Mouse (Mus musculus) heart, embryonic 10.5 days (tissue): ENCODE data around the gene Tmem119. TPM values are rescaled to one million over a fixed set of nuclear protein-coding genes. Genes with fewer than 3 reads are reported as not detected.

Source experiments
- DNase-seq: peaks from one replicate; pipeline ENCODE4 v3.0.0-alpha.2; 2017; ENCODE audit warnings: low spot score
- H3K27ac ChIP-seq: fragments of 300-500 bp; sonication (generic); 2 replicates; pipeline ENCODE4 v1.5.1; 2016; ENCODE audit warnings: mild to moderate bottlenecking
- H3K27me3 ChIP-seq: fragments of 300-500 bp; sonication (generic); 2 replicates; pipeline ENCODE4 v1.6.1; 2016; ENCODE audit warnings: mild to moderate bottlenecking; ENCODE audit not compliant: poor library complexity, insufficient read depth, severe bottlenecking
- H3K36me3 ChIP-seq: fragments of 300-500 bp; sonication (generic); 2 replicates; pipeline ENCODE4 v1.6.1; 2016; ENCODE audit warnings: mild to moderate bottlenecking, moderate library complexity
- H3K4me1 ChIP-seq: fragments of 300-500 bp; sonication (generic); 2 replicates; pipeline ENCODE4 v1.6.1; 2016; ENCODE audit warnings: mild to moderate bottlenecking
- H3K4me3 ChIP-seq: fragments of 300-500 bp; sonication (generic); 2 replicates; pipeline ENCODE4 v1.5.1; 2016; ENCODE audit warnings: mild to moderate bottlenecking, moderate library complexity
- H3K9me3 ChIP-seq: fragments of 300-500 bp; sonication (generic); 2 replicates; pipeline ENCODE4 v1.6.1; 2016; ENCODE audit warnings: mild to moderate bottlenecking, moderate library complexity
- WGBS: fragments of 180-500 bp; shearing (Covaris S2); methylation state at CpG from one replicate; pipeline ENCODE4 v1.1.7; 2016; 5-methylcytosine and 5-hydroxymethylcytosine counted together
- polyA plus RNA-seq: library from polyadenylated mRNA; unstranded; fragments of >200 nt; fragmentation: Nextera tagmentation; extraction: Ambion mirVana; gene quantifications from 2 replicates; pipeline ENCODE4 v1.2.1, GENCODE M21; 2016

The Tmem119 gene
- polyA plus RNA-seq, 1 experiment from 2014 or later = 42.1 TPM

GRCm38 (mm10) chr5:113765641-113766526, 34.4 kb downstream of the Tmem119 start:
- DNase-seq = no peak
- Histone ChIP-seq H3K4me3 (no peak overlapping the region), H3K27me3 (no peaks in the 10 kb centered on the region), H3K4me1 (peaks cover 25% of the 10 kb centered on the region), H3K36me3 (peaks cover 77% of the 10 kb centered on the region), H3K27ac (no peak overlapping the region), H3K9me3 (no peaks in the 10 kb centered on the region)
- 91% methylated on average over 13 of the region's 13 CpGs for WGBS

- H3K9me3 ChIP-seq = no peaks in the 10 kb centered on the region
- H3K4me3 ChIP-seq = no peak overlapping the region
- WGBS = 92% methylated on average over 7 of the region's 7 CpGs
- peaks cover 13% of the 10 kb centered on the region; the same call in 1 of the 2 replicates for H3K4me1 ChIP-seq
- H3K27me3 ChIP-seq = no peaks in the 10 kb centered on the region
- H3K27ac ChIP-seq = no peak overlapping the region
- peaks cover 89% of the 10 kb centered on the region for H3K36me3 ChIP-seq
- DNase-seq = no peak
Observed at GRCm38 (mm10) chr5:113764426-113764825, 35.9 kb downstream of the Tmem119 start.

- no peak overlapping the region for H3K27ac ChIP-seq
- DNase-seq = no peak
- H3K9me3 ChIP-seq = no peaks in the 10 kb centered on the region
- no peak overlapping the region for H3K4me3 ChIP-seq
- WGBS = 90% methylated on average over 2 of the region's 2 CpGs
- H3K27me3 ChIP-seq = no peaks in the 10 kb centered on the region
- H3K36me3 ChIP-seq = peaks cover 89% of the 10 kb centered on the region
- peaks cover 4% of the 10 kb centered on the region; the same call in 1 of the 2 replicates for H3K4me1 ChIP-seq
Observed at GRCm38 (mm10) chr5:113761585-113761984, 38.7 kb downstream of the Tmem119 start.

GRCm38 (mm10) chr5:113755347-113756030, 44.8 kb downstream of the Tmem119 start:
- no peak overlapping the region for H3K4me3 ChIP-seq
- H3K9me3 ChIP-seq = no peaks in the 10 kb centered on the region
- H3K4me1 ChIP-seq = no peaks in the 10 kb centered on the region
- DNase-seq = no peak
- peaks cover 100% of the 10 kb centered on the region for H3K36me3 ChIP-seq
- WGBS = 90% methylated on average over 15 of the region's 15 CpGs
- no peaks in the 10 kb centered on the region for H3K27me3 ChIP-seq
- no peak overlapping the region for H3K27ac ChIP-seq

- H3K4me1 ChIP-seq = no peaks in the 10 kb centered on the region
- no peak for DNase-seq
- H3K4me3 ChIP-seq = no peak overlapping the region
- H3K9me3 ChIP-seq = no peaks in the 10 kb centered on the region
- 86% methylated on average over 9 of the region's 9 CpGs for WGBS
- H3K27ac ChIP-seq = no peak overlapping the region
- no peaks in the 10 kb centered on the region for H3K27me3 ChIP-seq
- peaks cover 100% of the 10 kb centered on the region for H3K36me3 ChIP-seq
Observed at GRCm38 (mm10) chr5:113751521-113752157, 48.7 kb downstream of the Tmem119 start.

- Histone ChIP-seq H3K27ac (no peak overlapping the region), H3K4me3 (no peak overlapping the region), H3K9me3 (no peaks in the 10 kb centered on the region), H3K27me3 (no peaks in the 10 kb centered on the region), H3K36me3 (peaks cover 100% of the 10 kb centered on the region), H3K4me1 (no peaks in the 10 kb centered on the region)
- DNase-seq = no peak
- 94% methylated on average over 13 of the region's 13 CpGs for WGBS
Observed at GRCm38 (mm10) chr5:113748556-113749331, 51.6 kb downstream of the Tmem119 start.

- 95% methylated on average over 5 of the region's 5 CpGs for WGBS
- no peak overlapping the region for H3K4me3 ChIP-seq
- no peaks in the 10 kb centered on the region for H3K4me1 ChIP-seq
- no peak for DNase-seq
- H3K27me3 ChIP-seq = no peaks in the 10 kb centered on the region
- no peaks in the 10 kb centered on the region for H3K9me3 ChIP-seq
- H3K36me3 ChIP-seq = peaks cover 100% of the 10 kb centered on the region
- no peak overlapping the region for H3K27ac ChIP-seq
Observed at GRCm38 (mm10) chr5:113747629-113748028, 52.7 kb downstream of the Tmem119 start.

Other genes with a start within 250 kb of the Tmem119 start
- gene Cmklr1, start 150.1 kb downstream of the Tmem119 start, polyA plus RNA-seq = 1.3 and 3.3 TPM in 2 replicates
- not detected in 2 replicates for gene 1700069L16Rik, start 75.7 kb downstream of the Tmem119 start, polyA plus RNA-seq
- gene Ficd, start 64.7 kb downstream of the Tmem119 start, polyA plus RNA-seq = 5.3 and 6.4 TPM in 2 replicates
- gene Sart3, start 28.0 kb downstream of the Tmem119 start, polyA plus RNA-seq = 46.0 and 63.9 TPM in 2 replicates
- 98.7 and 105 TPM in 2 replicates for gene Iscu, start 27.8 kb downstream of the Tmem119 start, polyA plus RNA-seq
- gene Selplg, start 32.1 kb upstream of the Tmem119 start, polyA plus RNA-seq = 0.64 and 1.3 TPM in 2 replicates
- 163 and 178 TPM in 2 replicates for gene Coro1c, start 108.2 kb upstream of the Tmem119 start, polyA plus RNA-seq
- 16.7 and 18.3 TPM in 2 replicates for gene Ssh1, start 193.4 kb upstream of the Tmem119 start, polyA plus RNA-seq
- gene Dao, start 203.2 kb upstream of the Tmem119 start, polyA plus RNA-seq = not detected in 2 replicates